Mouse (Mus musculus): Measurements from ENCODE around the gene Kcnh6.
"Not testable (repeated sequence)": the region's sequence is repeated elsewhere in the genome, so short reads cannot be mapped to it uniquely, and the experiment has no call there.

The Kcnh6 gene

GRCm38 (mm10) chr11:106063756-106064155 lies 55.8 kb downstream of the Kcnh6 start:
- no peak for DNase-seq (ENCODE audit: low read depth)

GRCm38 (mm10) chr11:106065073-106065922 lies 57.4 kb downstream of the Kcnh6 start:
- DNase-seq (ENCODE audit: low read depth): no peak

DNA sequence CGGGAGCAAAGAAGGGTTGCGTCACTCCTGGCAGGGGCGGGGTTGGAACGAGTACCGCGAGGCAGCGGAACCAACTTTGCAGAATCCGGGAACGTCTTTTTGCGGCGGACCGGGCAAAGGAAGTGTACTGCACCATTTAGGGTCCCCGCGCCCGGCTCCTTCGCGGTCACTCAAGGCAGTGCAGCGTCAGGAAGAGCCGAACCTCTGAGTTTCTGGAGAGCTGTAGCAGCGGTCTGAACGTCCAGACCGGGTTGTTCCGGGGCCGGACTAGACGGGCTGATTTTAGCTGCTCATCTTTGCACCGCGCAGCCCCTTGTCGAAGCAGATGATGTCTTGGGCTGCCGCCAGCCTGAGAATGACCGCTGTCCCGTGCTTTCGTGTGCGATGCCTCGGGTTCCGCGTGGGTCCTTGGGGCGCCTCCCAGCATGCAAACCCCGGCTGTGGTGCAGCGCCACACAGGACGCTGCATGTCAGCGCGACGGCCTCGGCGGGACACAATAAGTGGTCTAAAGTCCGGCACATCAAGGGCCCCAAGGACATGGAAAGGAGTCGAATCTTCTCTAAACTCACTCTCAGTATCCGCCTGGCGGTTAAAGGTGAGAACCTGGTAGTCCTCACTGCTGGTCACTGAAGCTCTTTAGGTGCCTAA lies 58.1 kb downstream of the Kcnh6 start, which contains the start of gene Taco1:
TSS of gene Taco1 (plus strand) at position 139 of the 649 bp plus-strand sequence.
- DNase-seq (ENCODE audit: low read depth): peak; percentile 90

DNA sequence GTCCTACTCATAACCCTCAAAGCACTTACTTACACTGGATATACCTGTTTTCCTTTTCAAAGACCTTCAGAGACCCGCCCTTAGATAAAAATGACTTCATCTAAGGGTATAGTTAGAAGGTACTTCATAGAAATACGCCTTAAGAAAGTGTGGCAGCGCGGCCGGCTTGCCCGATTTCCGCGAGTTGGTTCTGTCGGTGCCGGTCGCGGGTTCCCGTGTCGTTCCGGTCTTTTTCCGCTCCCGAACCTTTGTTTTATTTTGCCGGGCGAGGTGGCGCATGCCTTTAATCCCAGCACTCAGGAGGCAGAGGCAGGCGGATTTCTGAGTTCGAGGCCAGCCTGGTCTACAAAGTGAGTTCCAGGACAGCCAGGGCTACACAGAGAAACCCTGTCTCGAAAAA lies 58.7 kb downstream of the Kcnh6 start:
- DNase-seq (ENCODE audit: low read depth): not testable (repeated sequence)

- DNase-seq (ENCODE audit: low read depth): no peak
These were observed 65.8 kb downstream of the Kcnh6 start for GRCm38 (mm10) chr11:106073774-106074173.

GRCm38 (mm10) chr11:106076321-106076720 lies 68.4 kb downstream of the Kcnh6 start:
- no peak for DNase-seq (ENCODE audit: low read depth)
